Mouse (Mus musculus) brain, embryonic 14.5 days (tissue): ENCODE measurements around the gene Marcksl1.

ENCODE experiments used
- CTCF ChIP-seq: fragments of 200-500 bp; IDR thresholded peaks from 2 replicates; pipeline ENCODE4 v1.5.1; 2012; ENCODE audit warnings: inconsistent platforms, mild to moderate bottlenecking, moderate library complexity, borderline replicate concordance; ENCODE audit not compliant: insufficient read depth, insufficient read length; ENCODE audit errors: extremely low read depth
- POLR2A ChIP-seq: fragments of 200-500 bp; IDR thresholded peaks from 2 replicates; pipeline ENCODE4 v1.6.1; 2012; ENCODE audit warnings: mild to moderate bottlenecking, inconsistent platforms, borderline replicate concordance; ENCODE audit not compliant: poor library complexity, insufficient read depth, insufficient read length, severe bottlenecking; ENCODE audit errors: extremely low read depth

DNA sequence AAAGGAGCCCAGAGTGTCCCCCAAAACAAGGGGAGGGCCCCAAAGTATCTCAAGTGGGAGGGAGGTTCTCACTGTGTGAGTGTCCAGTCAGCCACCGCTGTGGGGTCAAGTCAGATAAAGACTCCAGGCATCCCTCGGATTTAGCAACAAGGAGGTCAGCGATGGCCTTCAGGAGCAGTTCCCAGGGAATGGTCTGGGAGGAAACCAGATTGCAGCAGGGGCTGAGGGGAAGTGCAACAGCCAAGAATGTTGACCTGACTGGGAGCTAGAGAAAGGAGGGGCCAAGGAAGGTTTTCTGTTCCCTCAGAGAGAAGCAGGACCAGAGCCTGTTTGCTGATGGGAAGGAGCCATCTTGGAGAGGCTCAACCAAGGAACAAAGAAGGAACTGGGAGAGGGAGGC is 14.4 kb upstream of the Marcksl1 start:
- TF ChIP-seq CTCF: no peak
- TF ChIP-seq POLR2A: no peak
